Mouse (Mus musculus) ES-E14 (cell line): ENCODE measurements around the gene Ptges. TPM values are rescaled to one million over a fixed set of nuclear protein-coding genes. Genes with fewer than 3 reads are reported as not detected.

Experiments
- DNase-seq: peaks from one replicate; pipeline ENCODE4 v3.0.0-alpha.2; 2013; ENCODE audit warnings: low read depth, low spot score
- H3K27ac ChIP-seq: 2 replicates; pipeline ENCODE4 v1.5.1; 2012; ENCODE audit warnings: low read depth, mild to moderate bottlenecking, low read length, moderate library complexity, mixed read lengths; ENCODE audit not compliant: poor library complexity, insufficient read depth, severe bottlenecking
- H3K36me3 ChIP-seq: 2 replicates; pipeline ENCODE4 v1.6.1; 2012; ENCODE audit warnings: mild to moderate bottlenecking, low read length, moderate library complexity, mixed read lengths; ENCODE audit not compliant: control insufficient read depth, poor library complexity, insufficient read depth, severe bottlenecking
- H3K4me1 ChIP-seq, 2 experiments: fragments of 150-350 bp in 1 of 2; sonication (generic) in 1 of 2; 2 replicates each; pipeline ENCODE4 v1.6.1; 2012; ENCODE audit warnings: low read length in 2 of 2, mild to moderate bottlenecking in 1 of 2, mixed read lengths in 1 of 2; ENCODE audit not compliant: control insufficient read depth in 2 of 2, insufficient read depth in 2 of 2, poor library complexity in 1 of 2
- H3K4me3 ChIP-seq, 2 experiments: fragments of 150-350 bp in 1 of 2; sonication (generic) in 1 of 2; 2 replicates each; pipeline ENCODE4 v1.5.1; 2012; ENCODE audit warnings: low read length in 2 of 2, low read depth in 1 of 2, mild to moderate bottlenecking in 1 of 2, mixed read lengths in 1 of 2; ENCODE audit not compliant: insufficient read depth in 1 of 2, poor library complexity in 1 of 2, severe bottlenecking in 1 of 2
- H3K9ac ChIP-seq: 2 replicates; pipeline ENCODE4 v1.6.1; 2012; ENCODE audit warnings: low read depth, mild to moderate bottlenecking, low read length, mixed read lengths; ENCODE audit not compliant: poor library complexity, insufficient read depth, severe bottlenecking
- H3K9me3 ChIP-seq: fragments of 150-350 bp; sonication (generic); 2 replicates; pipeline ENCODE4 v1.6.1; 2012; ENCODE audit warnings: low read depth, mild to moderate bottlenecking, low read length; ENCODE audit not compliant: control insufficient read depth, insufficient read depth
- CHD2 ChIP-seq: IDR thresholded peaks from 2 replicates; pipeline ENCODE4 v1.6.1; 2014; ENCODE audit warnings: mild to moderate bottlenecking, low read depth, low read length, inconsistent platforms
- HCFC1 ChIP-seq: IDR thresholded peaks from 2 replicates; pipeline ENCODE4 v1.6.1; 2012; ENCODE audit warnings: low read length, inconsistent platforms, borderline replicate concordance; ENCODE audit not compliant: insufficient read depth
- MAFK ChIP-seq: IDR thresholded peaks from 2 replicates; pipeline ENCODE4 v1.6.1; 2014; ENCODE audit warnings: mild to moderate bottlenecking, low read depth, low read length, inconsistent platforms; ENCODE audit not compliant: insufficient read depth
- ZC3H11A ChIP-seq: IDR thresholded peaks from 2 replicates; pipeline ENCODE4 v1.6.1; 2012; ENCODE audit warnings: low read depth, mild to moderate bottlenecking, inconsistent platforms, low read length, borderline replicate concordance
- ZNF384 ChIP-seq: IDR thresholded peaks from 2 replicates; pipeline ENCODE4 v1.6.1; 2012; ENCODE audit warnings: low read depth, low read length, inconsistent platforms
- in situ Hi-C, 2 experiments: fragments of 600-800 bp; cut with MboI; formaldehyde crosslinking; loops; one replicate each; pipeline ENCODE4 v1.15.1; 2025; ENCODE audit warnings: low sequenced_read_pairs in 2 of 2, inconsistent platforms in 1 of 2; ENCODE audit not compliant: unreplicated experiment in 2 of 2
- total RNA-seq: library from RNA; depleted of rRNA; stranded (reverse); fragments of 300-350 nt; gene quantifications from 2 replicates; pipeline ENCODE4 v1.2.3, GENCODE M21; 2012

The Ptges gene
- total RNA-seq, 1 experiment: 30.3 TPM

DNA sequence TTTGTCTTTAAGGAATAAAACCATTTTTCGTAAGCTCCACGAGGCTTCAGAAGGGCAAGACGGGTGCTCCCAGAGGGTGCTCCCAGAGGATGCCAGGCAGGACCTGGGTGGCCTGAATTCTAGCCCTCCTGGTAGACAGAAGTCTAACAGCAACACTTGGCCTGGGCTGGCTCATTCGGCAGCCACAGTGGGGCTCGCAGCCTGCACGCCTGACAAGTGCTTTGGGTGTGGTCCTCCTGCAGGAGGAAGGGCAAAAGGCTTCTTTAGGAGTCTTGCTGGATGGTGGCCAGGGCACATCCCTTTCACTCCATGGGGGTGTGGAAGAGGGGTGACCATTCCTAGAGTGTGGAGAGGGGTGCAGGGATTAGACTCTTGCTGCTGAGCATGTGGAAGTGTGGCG, 48.4 kb downstream of the Ptges start:
- in situ Hi-C loops: no loop called here
- no peak for DNase-seq
- Histone ChIP-seq H3K36me3 (no peaks in the 10 kb centered on the region), H3K4me3 (no peak overlapping the region), H3K9me3 (no peaks in the 10 kb centered on the region), H3K4me1 (peaks cover 4 to 25% of the 10 kb centered on the region in 2 experiments), H3K9ac (no peak overlapping the region), H3K27ac (no peak overlapping the region)
- no peak for TF ChIP-seq ZC3H11A
- TF ChIP-seq MAFK: no peak
- no peak for TF ChIP-seq ZNF384
- TF ChIP-seq CHD2: no peak
- no peak for TF ChIP-seq HCFC1

DNA sequence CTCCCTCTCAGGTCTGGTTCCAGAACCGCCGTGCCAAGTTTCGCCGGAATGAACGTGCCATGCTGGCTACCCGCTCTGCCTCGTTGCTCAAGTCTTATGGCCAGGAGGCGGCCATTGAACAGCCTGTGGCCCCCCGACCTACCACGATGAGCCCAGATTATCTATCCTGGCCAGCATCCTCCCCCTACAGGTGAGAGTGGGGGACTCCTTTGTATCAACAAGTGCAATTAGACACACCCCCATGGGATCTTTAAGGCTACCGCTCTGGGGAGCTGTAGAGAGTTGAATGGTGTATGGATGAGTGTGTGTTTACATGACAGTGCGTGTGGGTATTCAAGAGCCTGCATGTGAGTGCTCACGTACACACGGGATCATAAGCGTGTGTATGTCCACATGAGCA, 50.2 kb downstream of the Ptges start:
- Histone ChIP-seq H3K27ac (no peak overlapping the region), H3K36me3 (no peaks in the 10 kb centered on the region), H3K4me1 (peaks cover 2 to 25% of the 10 kb centered on the region in 2 experiments), H3K9ac (no peak overlapping the region), H3K9me3 (no peaks in the 10 kb centered on the region), H3K4me3 (no peak overlapping the region)
- DNase-seq: no peak
- TF ChIP-seq ZC3H11A: no peak
- TF ChIP-seq MAFK: no peak
- TF ChIP-seq ZNF384: no peak
- in situ Hi-C loops: no loop called here

DNA sequence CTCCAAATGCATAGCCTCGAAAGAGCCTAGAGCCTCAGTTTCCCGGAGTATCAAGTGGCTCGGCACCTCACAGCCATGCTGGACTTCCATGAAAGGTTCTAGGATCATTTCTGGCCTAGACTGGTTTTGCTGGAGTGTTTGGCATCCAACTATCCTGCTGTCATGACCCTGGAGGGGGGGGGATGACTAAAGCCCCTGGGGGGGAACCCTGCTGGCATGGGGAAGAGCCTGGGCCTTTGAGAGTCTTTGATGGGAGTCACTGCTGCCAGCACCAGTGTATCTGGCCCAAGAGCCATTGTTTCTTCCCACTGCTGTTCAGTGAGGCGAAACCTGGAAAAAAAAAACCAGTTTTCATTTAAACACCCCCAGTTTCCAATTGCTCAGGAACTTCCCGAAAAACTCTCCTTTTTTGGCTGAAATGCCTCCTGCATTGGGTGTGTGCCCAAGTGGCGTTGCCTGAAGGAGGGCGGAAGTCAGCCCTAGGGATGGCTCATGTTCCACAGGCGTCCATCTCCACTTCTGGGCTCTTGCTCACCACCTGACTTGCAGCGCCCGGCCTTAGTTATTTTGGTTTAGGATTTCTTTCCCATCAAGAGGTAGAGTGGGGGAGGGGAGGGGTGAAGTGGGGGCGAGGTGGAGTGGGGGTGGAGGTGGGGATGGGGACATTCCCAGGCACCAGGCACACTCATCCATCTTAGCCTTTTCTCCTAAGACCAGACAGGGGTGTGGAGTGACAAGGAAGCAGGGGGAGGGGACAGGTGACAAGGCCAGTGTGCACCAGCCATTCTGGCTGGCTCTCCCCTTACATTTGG, 53.8 kb downstream of the Ptges start:
- Histone ChIP-seq H3K36me3 (no peaks in the 10 kb centered on the region), H3K9ac (no peak overlapping the region), H3K4me3 (no peak overlapping the region), H3K9me3 (no peaks in the 10 kb centered on the region), H3K4me1 (peaks cover 0 to 38% of the 10 kb centered on the region in 2 experiments; a peak in 3 of 4 replicates), H3K27ac (no peak overlapping the region; the same call in 1 of the 2 replicates)
- DNase-seq: no peak
- in situ Hi-C loops: no loop called here
- TF ChIP-seq MAFK (no peak), HCFC1 (no peak), ZNF384 (no peak), ZC3H11A (no peak), CHD2 (no peak)

DNA sequence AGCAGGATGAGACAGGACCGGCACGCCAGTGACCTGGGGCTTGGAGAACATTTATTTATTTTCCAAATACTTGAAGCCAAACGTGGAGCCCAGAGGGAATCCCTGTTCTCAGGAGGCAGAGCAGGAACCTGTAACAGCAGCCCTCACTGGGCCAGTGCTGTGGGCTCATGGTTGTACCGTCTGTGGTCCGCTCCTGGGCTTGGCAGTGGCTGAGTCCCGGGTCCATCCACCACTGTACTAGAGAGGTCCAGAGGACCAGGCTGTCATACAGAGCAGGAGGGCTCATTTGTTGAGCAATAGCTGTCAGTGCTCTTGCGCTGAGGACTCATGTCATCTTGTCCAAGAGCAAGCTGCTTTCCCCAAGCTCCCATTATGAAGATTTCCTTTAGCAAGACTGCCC, 54.6 kb downstream of the Ptges start:
- Histone ChIP-seq H3K9me3 (no peaks in the 10 kb centered on the region), H3K36me3 (no peaks in the 10 kb centered on the region), H3K4me1 (peaks cover 0 to 38% of the 10 kb centered on the region in 2 experiments; a peak in 3 of 4 replicates), H3K9ac (no peak overlapping the region), H3K27ac (no peak overlapping the region), H3K4me3 (no peak overlapping the region)
- TF ChIP-seq HCFC1 (no peak), ZNF384 (no peak), CHD2 (no peak), ZC3H11A (no peak), MAFK (no peak)
- in situ Hi-C loops: no loop called here
- DNase-seq: no peak

DNA sequence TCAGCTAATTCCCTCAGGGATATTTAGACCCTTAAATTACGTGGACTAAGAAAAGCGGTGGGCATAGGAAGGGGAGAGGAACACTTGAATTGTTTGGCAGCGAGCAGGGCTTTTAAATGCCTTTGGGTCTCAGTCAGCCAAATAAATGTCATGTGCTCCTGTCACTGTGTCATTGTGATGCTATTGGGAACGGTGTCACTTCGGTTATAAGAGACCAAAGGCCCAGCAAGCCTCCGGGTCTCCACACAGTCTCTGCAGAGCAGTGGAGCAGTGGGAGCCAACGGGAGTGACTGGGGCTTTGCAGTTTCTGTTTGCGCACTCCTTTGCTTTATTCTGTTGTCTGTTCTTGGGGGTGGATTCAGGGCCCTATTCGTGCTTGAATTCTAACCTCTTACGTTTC, 55.2 kb downstream of the Ptges start:
- DNase-seq: no peak
- TF ChIP-seq ZNF384 (no peak), HCFC1 (no peak), MAFK (no peak), CHD2 (no peak), ZC3H11A (no peak)
- Histone ChIP-seq H3K36me3 (no peaks in the 10 kb centered on the region), H3K4me1 (peaks cover 0 to 36% of the 10 kb centered on the region in 2 experiments; a peak in 3 of 4 replicates), H3K9me3 (no peaks in the 10 kb centered on the region), H3K4me3 (no peak overlapping the region), H3K27ac (no peak overlapping the region), H3K9ac (no peak overlapping the region)
- in situ Hi-C loops: no loop called here
